Mouse (Mus musculus) ES-Bruce4 (cell line): ENCODE data around the gene Gnptg. TPM values are rescaled to one million over a fixed set of nuclear protein-coding genes. Genes with fewer than 3 reads are reported as not detected.

Experiments
- H3K27ac ChIP-seq: 2 replicates; pipeline ENCODE4 v1.5.1; 2012; ENCODE audit warnings: low read length, inconsistent platforms; ENCODE audit not compliant: insufficient read depth
- H3K27me3 ChIP-seq: 2 replicates; pipeline ENCODE4 v1.6.1; 2012; ENCODE audit warnings: mild to moderate bottlenecking, low read length, inconsistent platforms; ENCODE audit not compliant: control insufficient read depth, poor library complexity, insufficient read depth, severe bottlenecking
- H3K36me3 ChIP-seq: 2 replicates; pipeline ENCODE4 v1.6.1; 2012; ENCODE audit warnings: inconsistent platforms, mild to moderate bottlenecking, low read length, moderate library complexity; ENCODE audit not compliant: control insufficient read depth, poor library complexity, insufficient read depth, severe bottlenecking
- H3K4me1 ChIP-seq: one replicate; pipeline ENCODE4 v1.8.1; 2011; ENCODE audit warnings: low read length; ENCODE audit not compliant: control insufficient read depth, insufficient read depth
- H3K4me3 ChIP-seq: 2 replicates; pipeline ENCODE4 v1.5.1; 2011; ENCODE audit warnings: low read depth, mild to moderate bottlenecking, low read length
- H3K9ac ChIP-seq: 2 replicates; pipeline ENCODE4 v1.6.1; 2012; ENCODE audit warnings: low read depth, mild to moderate bottlenecking, inconsistent platforms; ENCODE audit not compliant: poor library complexity, severe bottlenecking
- H3K9me3 ChIP-seq: replicated peaks from 2 replicates; pipeline ENCODE4 v1.6.1; 2012; ENCODE audit warnings: mild to moderate bottlenecking, low read length, inconsistent platforms; ENCODE audit not compliant: control insufficient read depth, poor library complexity, insufficient read depth, severe bottlenecking
- CTCF ChIP-seq: IDR thresholded peaks from one replicate; pipeline ENCODE4 v1.8.1; 2011; ENCODE audit warnings: low read depth, low read length
- EP300 ChIP-seq: IDR thresholded peaks from 2 replicates; pipeline ENCODE4 v1.6.1; 2011; ENCODE audit warnings: low read depth, low read length; ENCODE audit not compliant: insufficient read depth
- POLR2A ChIP-seq: IDR thresholded peaks from one replicate; pipeline ENCODE4 v1.8.1; 2011; ENCODE audit warnings: low read length; ENCODE audit not compliant: insufficient read depth
- polyA plus RNA-seq: library from polyadenylated mRNA; stranded (reverse); fragments of >200 nt; gene quantifications from 2 replicates; pipeline ENCODE4 v1.2.4, GENCODE M21; 2011; ENCODE audit warnings: low read depth; ENCODE audit not compliant: missing spikeins, insufficient read depth, insufficient read length

Gene Gnptg
- 15.2 and 19.5 TPM in 2 replicates for polyA plus RNA-seq

- H3K27me3 ChIP-seq, result no peaks in the 10 kb centered on the region
- 0 out of 2 replicates have a peak, but pooled peaks cover 3% of the 10 kb centered on the region for H3K36me3 ChIP-seq
- peak within 1 kb of the TSS; percentile 85 for H3K9ac ChIP-seq
- no peak for TF ChIP-seq CTCF
- no peak for TF ChIP-seq EP300
- peak; percentile 26 for TF ChIP-seq POLR2A
- peaks cover 2% of the 10 kb centered on the region for H3K4me1 ChIP-seq
- no peak within 1 kb of the TSS; the same call in 1 of the 2 replicates for H3K27ac ChIP-seq
- H3K4me3 ChIP-seq, result peak within 1 kb of the TSS; percentile 90
- no peaks in the 10 kb centered on the region for H3K9me3 ChIP-seq
Observed at GRCm38 (mm10) chr17:25239695-25240636, at the start of gene Gnptg, which contains the start of gene Tsr3. Gene Gnptg, minus strand, starts transcription at chr17:25240124. Gene Tsr3, plus strand, starts transcription at chr17:25240170.

GRCm38 (mm10) chr17:25288842-25289241 is 48.9 kb upstream of the Gnptg start:
- no peaks in the 10 kb centered on the region for H3K27me3 ChIP-seq
- H3K9ac ChIP-seq, result no peak overlapping the region
- no peak overlapping the region for H3K27ac ChIP-seq
- peaks cover 1% of the 10 kb centered on the region; the same call in 1 of the 2 replicates for H3K9me3 ChIP-seq
- TF ChIP-seq POLR2A (no peak), CTCF (peak; percentile 80), EP300 (no peak)
- no peaks in the 10 kb centered on the region for H3K36me3 ChIP-seq
- H3K4me1 ChIP-seq, result peaks cover 3% of the 10 kb centered on the region
- H3K4me3 ChIP-seq, result no peak overlapping the region

- H3K9me3 ChIP-seq, result peaks cover 3% of the 10 kb centered on the region; the same call in 1 of the 2 replicates
- H3K4me3 ChIP-seq, result no peak overlapping the region
- TF ChIP-seq EP300, result no peak
- peak; percentile 88 for TF ChIP-seq CTCF
- no peak overlapping the region for H3K9ac ChIP-seq
- H3K36me3 ChIP-seq, result no peaks in the 10 kb centered on the region
- H3K27me3 ChIP-seq, result no peaks in the 10 kb centered on the region
- no peak overlapping the region for H3K27ac ChIP-seq
- H3K4me1 ChIP-seq, result peaks cover 3% of the 10 kb centered on the region
Observed at GRCm38 (mm10) chr17:25285033-25285432, 45.1 kb upstream of the Gnptg start.

- H3K36me3 ChIP-seq, result no peaks in the 10 kb centered on the region
- H3K4me1 ChIP-seq, result peaks cover 3% of the 10 kb centered on the region
- H3K9me3 ChIP-seq, result peaks cover 3% of the 10 kb centered on the region; the same call in 1 of the 2 replicates
- H3K9ac ChIP-seq, result peak overlapping the region; percentile 41
- TF ChIP-seq POLR2A (peak; percentile 92), EP300 (no peak), CTCF (no peak)
- H3K27ac ChIP-seq, result 0 out of 2 replicates have a peak overlapping the region, but pooled peaks have one; percentile 26
- peak overlapping the region; percentile 48 for H3K4me3 ChIP-seq
- H3K27me3 ChIP-seq, result no peaks in the 10 kb centered on the region
Observed at GRCm38 (mm10) chr17:25282133-25282532, 42.2 kb upstream of the Gnptg start.

GRCm38 (mm10) chr17:25275833-25276232 is 35.9 kb upstream of the Gnptg start:
- Histone ChIP-seq H3K27ac (no peak overlapping the region), H3K36me3 (peaks cover 3% of the 10 kb centered on the region; the same call in 1 of the 2 replicates), H3K4me1 (peaks cover 1% of the 10 kb centered on the region), H3K4me3 (no peak overlapping the region), H3K9me3 (no peaks in the 10 kb centered on the region), H3K9ac (no peak overlapping the region), H3K27me3 (no peaks in the 10 kb centered on the region)
- TF ChIP-seq CTCF (no peak), EP300 (no peak), POLR2A (no peak)
